ENCODE assay signal across 25 mouse cellular contexts in the genomic region with DNA sequence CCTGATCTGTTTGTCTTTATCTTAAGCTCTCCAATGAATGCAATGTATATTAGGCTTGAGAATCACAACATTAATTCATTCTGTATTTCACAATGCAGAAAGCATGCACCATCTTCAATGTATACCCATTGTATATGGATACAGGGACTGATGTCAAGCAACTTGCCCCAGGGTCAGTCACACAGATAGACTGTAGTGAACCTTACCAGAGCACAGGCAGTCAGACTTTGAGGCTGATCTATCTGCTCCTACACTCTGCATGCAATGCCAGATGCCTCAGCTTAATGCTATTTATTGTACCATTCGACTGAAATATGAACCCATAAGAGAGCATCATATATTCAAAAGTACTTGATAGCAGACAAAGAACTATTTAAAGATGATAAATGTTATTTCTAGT. TPM values are rescaled to one million over a fixed set of nuclear protein-coding genes. Genes with fewer than 3 reads are reported as not detected.
DNase-seq lines count a peak whose midpoint lies in the region; ATAC-seq lines count a peak whose summit lies in the region.
"Had no signal": no experiment of that assay in that cellular context is flagged by ENCODE, and none has a peak within 500 bp of the region (broad histone marks: within the 10 kb centered on the region; RNA-seq: fewer than 3 reads in every experiment).

No protein-coding gene starts in this region.

- H3K27me3 ChIP-seq in embryonic facial prominence, embryonic 13.5 days: no peaks in the 10 kb centered on the region
- no peaks in the 10 kb centered on the region for H3K27me3 ChIP-seq in embryonic facial prominence, embryonic 10.5 days (replicated peaks; ENCODE audit: low read depth, poor library complexity, severe bottlenecking)
- H3K27me3 ChIP-seq in limb, embryonic 11.5 days (ENCODE audit: control insufficient read depth, insufficient read depth, low read length): no peaks in the 10 kb centered on the region
- no peaks in the 10 kb centered on the region for H3K27me3 ChIP-seq in limb, embryonic 10.5 days (ENCODE audit: low read depth, poor library complexity, severe bottlenecking)
- H3K27me3 ChIP-seq in neural tube, embryonic 15.5 days (replicated peaks): no peaks in the 10 kb centered on the region
- no peaks in the 10 kb centered on the region for H3K27me3 ChIP-seq in neural tube, embryonic 12.5 days (replicated peaks)
- H3K27me3 ChIP-seq: embryonic facial prominence, embryonic 12.5 days; heart, embryonic 13.5 days; hindbrain, embryonic 15.5 days; limb, embryonic 13.5 days; liver, embryonic 15.5 days; lung, embryonic 15.5 days; midbrain, embryonic 13.5 days; stomach, embryonic 15.5 days had no signal

- H3K9me3 ChIP-seq in embryonic facial prominence, embryonic 13.5 days: peaks cover 41% of the 10 kb centered on the region
- peaks cover 76% of the 10 kb centered on the region for H3K9me3 ChIP-seq in embryonic facial prominence, embryonic 10.5 days
- H3K9me3 ChIP-seq in limb, embryonic 11.5 days (ENCODE audit: control insufficient read depth, low read length): peaks cover 48% of the 10 kb centered on the region
- H3K9me3 ChIP-seq in limb, embryonic 10.5 days (replicated peaks): peaks cover 54% of the 10 kb centered on the region
- peaks cover 51% of the 10 kb centered on the region for H3K9me3 ChIP-seq in neural tube, embryonic 15.5 days (replicated peaks)
- H3K9me3 ChIP-seq in neural tube, embryonic 12.5 days: peaks cover 69% of the 10 kb centered on the region
- H3K9me3 ChIP-seq: liver, embryonic 15.5 days; stomach, embryonic 15.5 days had no signal

- ATAC-seq in embryonic facial prominence, embryonic 13.5 days (ENCODE audit: insufficient number of reproducible peaks, insufficient read depth, low FRiP score, low TSS enrichment, low read depth): peak; percentile 32; the same call in 1 of the 2 replicates
- no peak for ATAC-seq in limb, embryonic 11.5 days (ENCODE audit: insufficient number of reproducible peaks, low FRiP score, low TSS enrichment, low read depth)
- ATAC-seq in neural tube, embryonic 15.5 days (ENCODE audit: low FRiP score): no peak
- ATAC-seq in neural tube, embryonic 12.5 days (ENCODE audit: low FRiP score, low read depth): 0 out of 2 replicates have a peak, but pooled peaks have one; percentile 17
- ATAC-seq: forebrain, embryonic 16.5 days; inflammation-experienced regulatory T-cells, adult 6 months; midbrain, embryonic 13.5 days had no signal

- H3K4me1 ChIP-seq in embryonic facial prominence, embryonic 13.5 days: no peaks in the 10 kb centered on the region
- H3K4me1 ChIP-seq in embryonic facial prominence, embryonic 10.5 days: no peaks in the 10 kb centered on the region
- no peaks in the 10 kb centered on the region for H3K4me1 ChIP-seq in limb, embryonic 11.5 days (ENCODE audit: control insufficient read depth, insufficient read depth, low read length)
- H3K4me1 ChIP-seq in limb, embryonic 10.5 days: no peaks in the 10 kb centered on the region
- no peaks in the 10 kb centered on the region for H3K4me1 ChIP-seq in neural tube, embryonic 15.5 days
- no peaks in the 10 kb centered on the region for H3K4me1 ChIP-seq in neural tube, embryonic 12.5 days
- H3K4me1 ChIP-seq: embryonic facial prominence, embryonic 12.5 days; forebrain, embryonic 10.5 days; heart, embryonic 13.5 days; hindbrain, embryonic 15.5 days; limb, embryonic 13.5 days; liver, embryonic 15.5 days; lung, embryonic 15.5 days; midbrain, embryonic 13.5 days; stomach, embryonic 15.5 days had no signal

- H3K9ac ChIP-seq in embryonic facial prominence, embryonic 13.5 days: no peak overlapping the region
- H3K9ac ChIP-seq in limb, embryonic 11.5 days (ENCODE audit: low read length): no peak overlapping the region
- H3K9ac ChIP-seq in neural tube, embryonic 15.5 days (replicated peaks): no peak overlapping the region
- H3K9ac ChIP-seq in neural tube, embryonic 12.5 days: no peak overlapping the region
- H3K9ac ChIP-seq: embryonic facial prominence, embryonic 12.5 days; heart, embryonic 13.5 days; hindbrain, embryonic 15.5 days; limb, embryonic 13.5 days; liver, embryonic 15.5 days; lung, embryonic 15.5 days; midbrain, embryonic 13.5 days; stomach, embryonic 15.5 days had no signal

- H3K27ac ChIP-seq in embryonic facial prominence, embryonic 13.5 days: no peak overlapping the region
- no peak overlapping the region for H3K27ac ChIP-seq in embryonic facial prominence, embryonic 10.5 days (replicated peaks)
- H3K27ac ChIP-seq in limb, embryonic 11.5 days (replicated peaks; ENCODE audit: low read depth, low read length): no peak overlapping the region
- no peak overlapping the region for H3K27ac ChIP-seq in limb, embryonic 10.5 days
- H3K27ac ChIP-seq in neural tube, embryonic 15.5 days (replicated peaks): no peak overlapping the region
- H3K27ac ChIP-seq in neural tube, embryonic 12.5 days: no peak overlapping the region
- H3K27ac ChIP-seq: embryonic facial prominence, embryonic 12.5 days; forebrain, embryonic 10.5 days; heart, adult 2 months; heart, embryonic 13.5 days; hindbrain, embryonic 15.5 days; kidney, postnatal 0 days; limb, embryonic 13.5 days; liver, embryonic 15.5 days; lung, embryonic 15.5 days; macrophage; midbrain, embryonic 13.5 days; stomach, embryonic 15.5 days had no signal

- H3K4me2 ChIP-seq in embryonic facial prominence, embryonic 13.5 days: no peak overlapping the region
- no peak overlapping the region for H3K4me2 ChIP-seq in limb, embryonic 11.5 days (ENCODE audit: low read depth, severe bottlenecking)
- H3K4me2 ChIP-seq in neural tube, embryonic 15.5 days: no peak overlapping the region
- no peak overlapping the region for H3K4me2 ChIP-seq in neural tube, embryonic 12.5 days (replicated peaks)
- H3K4me2 ChIP-seq: embryonic facial prominence, embryonic 12.5 days; heart, embryonic 13.5 days; hindbrain, embryonic 15.5 days; limb, embryonic 13.5 days; liver, embryonic 15.5 days; lung, embryonic 15.5 days; midbrain, embryonic 13.5 days; stomach, embryonic 15.5 days had no signal

- no peak overlapping the region for H3K4me3 ChIP-seq in embryonic facial prominence, embryonic 13.5 days
- H3K4me3 ChIP-seq in embryonic facial prominence, embryonic 10.5 days: no peak overlapping the region
- H3K4me3 ChIP-seq in limb, embryonic 11.5 days (ENCODE audit: low read depth, low read length): no peak overlapping the region
- H3K4me3 ChIP-seq in limb, embryonic 10.5 days: no peak overlapping the region
- H3K4me3 ChIP-seq in neural tube, embryonic 15.5 days (replicated peaks): no peak overlapping the region
- H3K4me3 ChIP-seq in neural tube, embryonic 12.5 days: no peak overlapping the region
- H3K4me3 ChIP-seq: embryonic facial prominence, embryonic 12.5 days; forebrain, embryonic 10.5 days; heart, adult 2 months; heart, embryonic 13.5 days; hindbrain, embryonic 15.5 days; limb, embryonic 13.5 days; liver, embryonic 15.5 days; lung, embryonic 15.5 days; midbrain, embryonic 13.5 days; stomach, embryonic 15.5 days had no signal

- no peak for DNase-seq in embryonic facial prominence, embryonic 10.5 days (ENCODE audit: low spot score)
- peak; percentile 23 for DNase-seq in limb, embryonic 11.5 days (ENCODE audit: low spot score)
- DNase-seq in limb, embryonic 10.5 days (ENCODE audit: low spot score): no peak
- DNase-seq in neural tube, embryonic 10.5 days (ENCODE audit: extremely low spot score, low spot score): peak; percentile 10
- DNase-seq: cerebellum, adult 11 months; cerebellum, adult 9-10 months; thymus, adult 18-20 months had no signal

- 67% methylated on average over 1 of the region's 1 CpGs for WGBS in embryonic facial prominence, embryonic 13.5 days
- WGBS in embryonic facial prominence, embryonic 10.5 days: 69% methylated on average over 1 of the region's 1 CpGs
- 75% methylated on average over 1 of the region's 1 CpGs for WGBS in limb, embryonic 11.5 days
- WGBS in limb, embryonic 10.5 days: 74% methylated on average over 1 of the region's 1 CpGs
- whole genome bisulfite sequencing in neural tube, embryonic 15.5 days: 76% methylated on average over 1 of the region's 1 CpGs
- 72% methylated on average over 1 of the region's 1 CpGs for WGBS in neural tube, embryonic 12.5 days

- no peaks in the 10 kb centered on the region for H3K36me3 ChIP-seq in embryonic facial prominence, embryonic 13.5 days
- no peaks in the 10 kb centered on the region for H3K36me3 ChIP-seq in embryonic facial prominence, embryonic 10.5 days (replicated peaks)
- no peaks in the 10 kb centered on the region for H3K36me3 ChIP-seq in limb, embryonic 11.5 days (ENCODE audit: control insufficient read depth, insufficient read depth, low read length)
- H3K36me3 ChIP-seq in limb, embryonic 10.5 days: no peaks in the 10 kb centered on the region
- H3K36me3 ChIP-seq in neural tube, embryonic 15.5 days: no peaks in the 10 kb centered on the region
- no peaks in the 10 kb centered on the region for H3K36me3 ChIP-seq in neural tube, embryonic 12.5 days
- H3K36me3 ChIP-seq: embryonic facial prominence, embryonic 12.5 days; forebrain, embryonic 10.5 days; heart, embryonic 13.5 days; hindbrain, embryonic 15.5 days; limb, embryonic 13.5 days; liver, embryonic 15.5 days; lung, embryonic 15.5 days; midbrain, embryonic 13.5 days; stomach, embryonic 15.5 days had no signal

RNA-seq across cellular contexts. Expression of gene Trpm8, which starts 13.1 kb away (rescaled TPM):
- polyA plus RNA-seq in embryonic facial prominence, embryonic 13.5 days (2015; fragmentation: Nextera tagmentation; extraction: Ambion mirVana): not detected in 2 replicates
- not detected in 2 replicates for polyA plus RNA-seq in embryonic facial prominence, embryonic 10.5 days (2016; fragmentation: Nextera tagmentation; extraction: Ambion mirVana)
- polyA plus RNA-seq in limb, embryonic 11.5 days (2014; fragmentation: Nextera tagmentation; extraction: Ambion mirVana): not detected in 2 replicates
- not detected in 2 replicates for polyA plus RNA-seq in limb, embryonic 10.5 days (2016; fragmentation: Nextera tagmentation; extraction: Ambion mirVana)
- 0.11 and 0.14 TPM in 2 replicates for polyA plus RNA-seq in neural tube, embryonic 15.5 days (2015; fragmentation: Nextera tagmentation; extraction: Ambion mirVana)
- not detected in 2 replicates for polyA plus RNA-seq in neural tube, embryonic 12.5 days (2016; fragmentation: Nextera tagmentation; extraction: Ambion mirVana)
- polyA plus RNA-seq: embryonic facial prominence, embryonic 12.5 days; forebrain, embryonic 10.5 days; heart, adult 2 months; inflammation-experienced regulatory T-cells, adult 6 months; kidney, postnatal 0 days; limb, embryonic 13.5 days; liver, embryonic 15.5 days; macrophage; spleen, adult 2 months; stomach, embryonic 15.5 days had no signal

RNA-seq across cellular contexts. Expression of gene Hjurp, which starts 13.1 kb away (rescaled TPM):
- 198 and 204 TPM in 2 replicates for polyA plus RNA-seq in embryonic facial prominence, embryonic 13.5 days (2015; fragmentation: Nextera tagmentation; extraction: Ambion mirVana)
- 219 and 220 TPM in 2 replicates for polyA plus RNA-seq in embryonic facial prominence, embryonic 10.5 days (2016; fragmentation: Nextera tagmentation; extraction: Ambion mirVana)
- polyA plus RNA-seq in limb, embryonic 11.5 days (2014; fragmentation: Nextera tagmentation; extraction: Ambion mirVana): 174 and 204 TPM in 2 replicates
- 206 and 245 TPM in 2 replicates for polyA plus RNA-seq in limb, embryonic 10.5 days (2016; fragmentation: Nextera tagmentation; extraction: Ambion mirVana)
- 63.6 and 84.0 TPM in 2 replicates for polyA plus RNA-seq in neural tube, embryonic 15.5 days (2015; fragmentation: Nextera tagmentation; extraction: Ambion mirVana)
- polyA plus RNA-seq in neural tube, embryonic 12.5 days (2016; fragmentation: Nextera tagmentation; extraction: Ambion mirVana): 134 and 135 TPM in 2 replicates

Comparison
In these comparisons a context has a peak if more than half of its experiments do, and no peak if none do; other contexts are left out.
1. ATAC-seq: peak in embryonic facial prominence, embryonic 13.5 days (single experiment) and neural tube, embryonic 12.5 days (single experiment); none in limb, embryonic 11.5 days (single experiment) and neural tube, embryonic 15.5 days (single experiment).
2. DNase-seq: peak in limb, embryonic 11.5 days (single experiment) and neural tube, embryonic 10.5 days (single experiment); none in embryonic facial prominence, embryonic 10.5 days (single experiment) and limb, embryonic 10.5 days (single experiment).